Mouse (Mus musculus) testis, adult 2 months (tissue): ENCODE data around the gene Hs3st2. TPM values are rescaled to one million over a fixed set of nuclear protein-coding genes. Genes with fewer than 3 reads are reported as not detected.

ENCODE experiments used
- H3K27ac ChIP-seq: fragments of 200-500 bp; 2 replicates; pipeline ENCODE4 v1.5.1; 2012; ENCODE audit warnings: low read depth, low read length; ENCODE audit not compliant: control insufficient read depth, insufficient read depth
- H3K27me3 ChIP-seq: fragments of 200-500 bp; 2 replicates; pipeline ENCODE4 v1.6.1; 2012; ENCODE audit warnings: mild to moderate bottlenecking, low read length, moderate library complexity; ENCODE audit not compliant: control insufficient read depth, insufficient read depth
- H3K36me3 ChIP-seq: fragments of 200-500 bp; 2 replicates; pipeline ENCODE4 v1.6.1; 2012; ENCODE audit warnings: mild to moderate bottlenecking, low read length; ENCODE audit not compliant: control insufficient read depth, insufficient read depth
- H3K4me1 ChIP-seq: fragments of 200-500 bp; 2 replicates; pipeline ENCODE4 v1.6.1; 2012; ENCODE audit warnings: low read length; ENCODE audit not compliant: control insufficient read depth, insufficient read depth
- H3K4me3 ChIP-seq: fragments of 200-500 bp; 2 replicates; pipeline ENCODE4 v1.5.1; 2012; ENCODE audit warnings: low read depth, mild to moderate bottlenecking, low read length, moderate library complexity, mixed read lengths; ENCODE audit not compliant: control insufficient read depth
- CTCF ChIP-seq: fragments of 200-500 bp; IDR thresholded peaks from 2 replicates; pipeline ENCODE4 v1.5.1; 2012; ENCODE audit warnings: low read depth, mild to moderate bottlenecking, inconsistent platforms, low read length, moderate library complexity; ENCODE audit not compliant: control insufficient read depth, insufficient read depth, insufficient replicate concordance
- POLR2A ChIP-seq: fragments of 200-500 bp; IDR thresholded peaks from 2 replicates; pipeline ENCODE4 v1.6.1; 2012; ENCODE audit warnings: low read depth, mild to moderate bottlenecking, inconsistent platforms, low read length, moderate library complexity; ENCODE audit not compliant: control insufficient read depth
- polyA plus RNA-seq: library from polyadenylated mRNA; depleted of rRNA; stranded (reverse); fragments of >200 nt; gene quantifications from 2 replicates; pipeline ENCODE4 v1.2.3, GENCODE M21; 2012

Hs3st2 gene
- polyA plus RNA-seq, 1 experiment: 0.04 TPM

- no peak overlapping the region for H3K27ac ChIP-seq
- no peaks in the 10 kb centered on the region for H3K36me3 ChIP-seq
- no peak overlapping the region for H3K4me3 ChIP-seq
These were observed 66.4 kb downstream of the Hs3st2 start for GRCm38 (mm10) chr7:121458075-121458474.

DNA sequence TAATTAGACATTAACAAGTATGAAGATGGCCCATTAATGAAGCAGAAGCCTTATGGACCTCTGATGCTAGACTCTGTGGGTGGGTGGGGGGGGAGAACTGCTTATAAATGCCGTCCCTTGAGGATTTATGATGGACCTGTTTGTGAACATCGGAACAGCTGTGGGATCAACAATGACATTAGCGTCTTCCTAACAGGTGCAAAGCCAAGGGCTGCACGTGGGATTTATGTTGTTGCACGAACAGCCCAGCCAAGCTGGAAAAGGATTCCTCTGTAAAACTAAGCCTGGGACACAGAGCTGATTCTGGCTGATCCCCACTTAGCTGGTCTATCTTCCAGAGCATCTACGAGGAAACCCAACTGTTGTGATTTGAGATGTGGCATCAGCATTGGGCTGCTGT is 69.0 kb downstream of the Hs3st2 start:
- Histone ChIP-seq H3K27ac (no peak overlapping the region), H3K27me3 (no peaks in the 10 kb centered on the region), H3K4me3 (no peak overlapping the region), H3K36me3 (no peaks in the 10 kb centered on the region), H3K4me1 (no peaks in the 10 kb centered on the region)
- no peak for TF ChIP-seq POLR2A
- TF ChIP-seq CTCF: no peak

More at GRCm38 (mm10) chr7:121458075-121458474, 66.4 kb downstream of the Hs3st2 start:
- no peak for TF ChIP-seq POLR2A
- TF ChIP-seq CTCF: no peak
- Histone ChIP-seq H3K27me3 (no peaks in the 10 kb centered on the region), H3K4me1 (no peaks in the 10 kb centered on the region)

DNA sequence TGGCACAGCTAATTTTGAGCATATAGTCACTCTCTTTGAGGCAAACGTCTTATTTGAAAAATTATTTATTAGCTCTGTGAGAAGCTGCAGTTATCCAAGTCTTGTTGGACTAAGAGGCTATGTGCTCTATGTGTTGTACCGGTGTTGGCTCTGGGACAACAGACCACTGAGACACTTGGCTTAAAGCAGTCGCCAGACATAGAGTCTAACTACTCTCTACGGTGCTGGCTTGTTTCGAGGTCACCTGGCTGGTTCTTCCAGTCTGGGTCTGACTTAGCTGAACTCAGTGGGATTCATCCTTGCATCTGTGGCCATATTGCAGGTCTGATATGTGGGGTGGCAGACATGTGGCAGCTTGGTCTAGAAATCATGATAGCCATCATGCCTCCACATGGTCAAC is 72.8 kb downstream of the Hs3st2 start:
- Histone ChIP-seq H3K27me3 (no peaks in the 10 kb centered on the region), H3K36me3 (no peaks in the 10 kb centered on the region), H3K27ac (no peak overlapping the region), H3K4me1 (no peaks in the 10 kb centered on the region), H3K4me3 (no peak overlapping the region)
- no peak for TF ChIP-seq POLR2A
- no peak for TF ChIP-seq CTCF

DNA sequence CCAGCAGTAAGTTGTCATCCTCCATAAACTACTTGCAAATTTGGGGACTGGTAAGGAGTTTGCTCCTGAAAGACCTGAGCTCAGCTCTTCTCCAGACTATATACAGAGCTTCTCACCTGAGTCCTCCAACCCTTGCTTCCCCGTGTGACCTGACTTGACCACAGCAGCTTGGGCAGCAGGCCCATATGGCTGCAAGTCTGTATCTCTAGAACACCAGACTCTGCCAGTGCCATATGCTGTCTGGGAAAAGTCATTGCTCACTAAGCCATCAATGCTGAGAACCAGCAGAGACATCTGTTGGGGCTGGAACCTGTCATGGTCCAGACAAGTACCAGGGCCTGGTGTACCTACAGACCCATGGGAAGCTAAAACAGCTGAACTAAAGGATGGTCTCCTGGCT is 73.5 kb downstream of the Hs3st2 start:
- Histone ChIP-seq H3K36me3 (no peaks in the 10 kb centered on the region), H3K4me1 (no peaks in the 10 kb centered on the region), H3K4me3 (no peak overlapping the region), H3K27me3 (no peaks in the 10 kb centered on the region), H3K27ac (no peak overlapping the region)
- TF ChIP-seq POLR2A (no peak), CTCF (no peak)

DNA sequence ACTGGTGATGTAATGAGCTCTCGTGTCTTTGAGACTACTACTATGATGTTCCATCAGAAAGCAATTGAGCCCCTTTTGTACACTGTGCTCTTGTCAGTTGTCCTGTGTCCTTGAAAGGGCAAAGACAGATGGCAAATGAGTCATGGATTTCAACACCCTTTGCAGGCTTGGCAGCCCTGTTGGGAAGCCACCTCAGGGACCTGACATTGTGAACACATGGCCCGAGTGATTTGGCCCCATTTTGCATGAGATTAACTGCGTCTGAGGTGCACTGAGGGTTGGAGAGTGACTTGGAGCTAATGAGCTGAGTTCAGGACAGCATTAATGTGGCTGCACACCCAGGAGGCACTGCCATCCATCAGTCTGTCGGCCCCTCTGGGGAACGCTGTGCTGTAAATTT is 74.7 kb downstream of the Hs3st2 start:
- TF ChIP-seq CTCF (no peak), POLR2A (no peak)
- no peak overlapping the region for H3K27ac ChIP-seq
- H3K36me3 ChIP-seq: no peaks in the 10 kb centered on the region
- H3K4me3 ChIP-seq: no peak overlapping the region
- no peaks in the 10 kb centered on the region for H3K27me3 ChIP-seq
- H3K4me1 ChIP-seq: no peaks in the 10 kb centered on the region

DNA sequence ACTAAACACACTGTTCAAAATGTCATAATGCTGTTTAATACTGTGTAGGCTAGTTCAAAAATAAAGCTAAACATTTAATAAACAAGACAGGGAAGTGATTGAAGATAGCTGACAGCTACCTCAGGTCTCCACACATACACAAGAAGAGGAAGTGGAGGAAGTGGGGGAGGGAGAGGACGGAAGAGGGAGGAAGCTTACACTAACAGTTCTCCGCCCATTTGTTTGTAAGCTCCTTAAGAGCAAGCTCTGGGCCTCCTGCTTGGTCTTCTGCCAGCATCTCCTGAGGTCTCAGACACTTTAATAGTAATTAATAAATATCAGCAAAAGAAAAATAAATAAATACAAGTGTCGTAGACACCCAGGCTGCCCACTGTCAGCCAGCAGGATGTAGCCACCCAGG is 77.8 kb downstream of the Hs3st2 start:
- Histone ChIP-seq H3K27me3 (no peaks in the 10 kb centered on the region), H3K27ac (no peak overlapping the region), H3K4me1 (no peaks in the 10 kb centered on the region), H3K4me3 (no peak overlapping the region), H3K36me3 (no peaks in the 10 kb centered on the region)
- no peak for TF ChIP-seq POLR2A
- TF ChIP-seq CTCF: no peak

DNA sequence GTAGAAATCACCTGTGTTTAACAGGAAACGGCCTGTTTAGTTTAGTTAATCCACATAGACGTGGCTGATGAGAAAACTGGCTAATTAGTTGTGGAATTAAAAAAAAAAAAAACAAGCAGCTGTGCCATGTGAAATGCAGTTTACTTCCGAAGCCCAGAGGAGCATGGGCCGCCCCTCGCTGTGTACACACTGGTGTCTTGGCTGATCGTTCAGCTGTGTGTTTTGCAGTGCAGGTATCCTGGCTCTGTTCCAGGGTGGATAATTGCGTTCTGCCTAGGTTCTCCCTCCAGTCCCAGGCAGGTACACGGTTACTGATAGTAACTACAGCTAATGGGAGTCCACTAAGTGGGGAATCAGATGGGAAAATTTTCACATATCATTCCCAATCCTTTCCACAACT is 86.6 kb downstream of the Hs3st2 start:
- Histone ChIP-seq H3K36me3 (no peaks in the 10 kb centered on the region), H3K4me1 (peaks cover 2% of the 10 kb centered on the region; the same call in 1 of the 2 replicates), H3K4me3 (no peak overlapping the region), H3K27me3 (no peaks in the 10 kb centered on the region), H3K27ac (no peak overlapping the region)
- TF ChIP-seq CTCF (no peak), POLR2A (no peak)

DNA sequence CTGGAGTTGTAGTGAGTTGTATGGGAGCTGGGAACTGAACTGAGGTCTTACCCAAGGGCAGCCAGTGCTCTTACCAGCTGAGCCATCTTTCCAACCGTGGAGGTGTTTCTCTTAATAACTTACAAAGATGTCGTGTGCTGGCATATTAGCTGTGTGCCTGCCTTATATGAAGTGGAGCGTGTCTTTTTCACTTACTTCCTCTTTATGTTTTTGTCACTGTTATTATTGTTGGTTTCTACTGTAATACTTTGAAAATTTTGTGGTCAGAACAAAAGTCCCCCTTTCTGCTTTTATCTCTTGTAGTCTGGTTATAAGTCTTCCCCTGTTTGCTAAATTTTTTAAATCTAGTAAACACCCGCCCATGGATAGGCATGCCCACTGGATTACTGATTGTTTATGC is 88.4 kb downstream of the Hs3st2 start:
- Histone ChIP-seq H3K36me3 (no peaks in the 10 kb centered on the region), H3K27ac (no peak overlapping the region), H3K4me1 (peaks cover 2% of the 10 kb centered on the region; the same call in 1 of the 2 replicates), H3K27me3 (no peaks in the 10 kb centered on the region), H3K4me3 (no peak overlapping the region)
- no peak for TF ChIP-seq CTCF
- TF ChIP-seq POLR2A: no peak
